10 mouse cellular contexts compared by ENCODE assay signal in the genomic region with DNA sequence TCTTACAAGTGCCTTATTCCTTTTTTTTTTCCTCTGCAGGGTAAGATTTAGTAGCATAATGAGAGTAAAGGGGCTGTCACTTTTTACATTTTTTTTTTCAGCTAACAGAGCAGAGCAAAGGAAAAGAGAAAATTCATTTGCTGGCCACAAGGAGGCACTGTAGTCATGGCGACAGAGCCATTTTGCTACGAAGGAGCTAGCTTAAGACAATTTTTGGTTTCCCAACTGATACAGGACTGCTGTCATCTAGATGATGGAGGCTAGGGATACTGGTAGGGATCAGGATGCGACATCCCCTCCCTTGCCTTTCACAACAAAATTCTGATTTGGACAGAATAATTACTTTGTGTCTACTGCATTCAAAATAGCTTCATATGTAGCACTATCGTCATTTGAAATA.
DNase-seq lines count a peak whose midpoint lies in the region; ATAC-seq and TF ChIP-seq lines count a peak whose summit lies in the region.
"Had no signal": no experiment of that assay in that cellular context is flagged by ENCODE, and none has a peak within 500 bp of the region (broad histone marks: within the 10 kb centered on the region; RNA-seq: fewer than 3 reads in every experiment).

No protein-coding gene starts in this region.

- H3K4me2 ChIP-seq in forebrain, postnatal 0 days (ENCODE audit: low read depth): no peak overlapping the region
- H3K4me2 ChIP-seq in liver, embryonic 12.5 days: no peak overlapping the region
- H3K4me2 ChIP-seq: hindbrain, embryonic 15.5 days; neural tube, embryonic 12.5 days had no signal

- H3K9ac ChIP-seq in forebrain, postnatal 0 days: no peak overlapping the region
- H3K9ac ChIP-seq in liver, adult 2 months (ENCODE audit: low read depth, low read length): no peak overlapping the region
- no peak overlapping the region for H3K9ac ChIP-seq in liver, embryonic 12.5 days
- H3K9ac ChIP-seq: hindbrain, embryonic 15.5 days; neural tube, embryonic 12.5 days had no signal

- no peak for TF ChIP-seq POLR2A in liver, adult 2 months (IDR thresholded peaks at IDR 0.05; ENCODE audit: extremely low read depth, insufficient read depth, low read length)

- 32% methylated on average over 4 of the region's 4 CpGs for WGBS in forebrain, postnatal 0 days
- WGBS in forebrain, embryonic 10.5 days: 50% methylated on average over 4 of the region's 4 CpGs
- 30% methylated on average over 4 of the region's 4 CpGs for WGBS in liver, adult 2 months
- WGBS in liver, embryonic 12.5 days (ENCODE audit: insufficient replicate concordance): 37% methylated on average over 4 of the region's 4 CpGs

- H3K4me1 ChIP-seq in forebrain, postnatal 0 days (ENCODE audit: insufficient read depth): no peaks in the 10 kb centered on the region
- no peaks in the 10 kb centered on the region for H3K4me1 ChIP-seq in forebrain, embryonic 10.5 days
- H3K4me1 ChIP-seq in liver, adult 2 months (ENCODE audit: control insufficient read depth, insufficient read depth, low read length): no peaks in the 10 kb centered on the region
- no peaks in the 10 kb centered on the region for H3K4me1 ChIP-seq in liver, embryonic 12.5 days
- H3K4me1 ChIP-seq: hindbrain, embryonic 15.5 days; neural tube, embryonic 12.5 days had no signal

- peak; percentile 70 for TF ChIP-seq CTCF in forebrain, postnatal 0 days (IDR thresholded peaks at IDR 0.05; ENCODE audit: low read depth)
- peak; percentile 34; the same call in 1 of the 2 replicates for TF ChIP-seq CTCF in liver, adult 2 months (IDR thresholded peaks at IDR 0.05; ENCODE audit: low read depth, low read length)

- H3K27ac ChIP-seq in forebrain, postnatal 0 days (ENCODE audit: low read depth, low read length): no peak overlapping the region
- H3K27ac ChIP-seq in forebrain, embryonic 10.5 days: no peak overlapping the region
- no peak overlapping the region for H3K27ac ChIP-seq in liver, adult 2 months (replicated peaks; ENCODE audit: insufficient read depth, low read depth, low read length)
- no peak overlapping the region for H3K27ac ChIP-seq in liver, embryonic 12.5 days
- H3K27ac ChIP-seq: hindbrain, embryonic 15.5 days; neural tube, embryonic 12.5 days had no signal

- DNase-seq in forebrain, postnatal 0 days: peak; percentile 53
- DNase-seq in forebrain, embryonic 10.5 days (ENCODE audit: extremely low spot score, low spot score): no peak
- peak; percentile 23 for DNase-seq in liver, adult 2 months (ENCODE audit: extremely low read depth, low read depth, low spot score)
- peak; percentile 39 for DNase-seq in adipocyte (ENCODE audit: low spot score)
- DNase-seq in lung, postnatal 10 days: peak; percentile 12
- no peak for DNase-seq in thymus, adult 18-20 months
- DNase-seq in ovary, postnatal 14 days (ENCODE audit: low spot score): no peak

- H3K79me2 ChIP-seq in liver, adult 2 months (ENCODE audit: control insufficient read depth, insufficient read depth, low read length): no peaks in the 10 kb centered on the region

- ATAC-seq in forebrain, postnatal 0 days: peak; percentile 56
- no peak for ATAC-seq in liver, embryonic 12.5 days

- H3K27me3 ChIP-seq in forebrain, postnatal 0 days (ENCODE audit: insufficient read depth, low read length): no peaks in the 10 kb centered on the region
- H3K27me3 ChIP-seq in forebrain, embryonic 10.5 days (ENCODE audit: poor library complexity, severe bottlenecking): peaks cover 12% of the 10 kb centered on the region
- H3K27me3 ChIP-seq in liver, adult 2 months (ENCODE audit: control insufficient read depth, insufficient read depth, low read length): no peaks in the 10 kb centered on the region
- H3K27me3 ChIP-seq in liver, embryonic 12.5 days (replicated peaks): no peaks in the 10 kb centered on the region
- H3K27me3 ChIP-seq: hindbrain, embryonic 15.5 days; neural tube, embryonic 12.5 days had no signal

- H3K36me3 ChIP-seq in forebrain, postnatal 0 days (ENCODE audit: insufficient read depth): no peaks in the 10 kb centered on the region
- peaks cover 8% of the 10 kb centered on the region for H3K36me3 ChIP-seq in forebrain, embryonic 10.5 days (replicated peaks)
- H3K36me3 ChIP-seq in liver, adult 2 months (ENCODE audit: control insufficient read depth, insufficient read depth, low read length): no peaks in the 10 kb centered on the region
- H3K36me3 ChIP-seq in liver, embryonic 12.5 days: no peaks in the 10 kb centered on the region
- H3K36me3 ChIP-seq: hindbrain, embryonic 15.5 days; neural tube, embryonic 12.5 days had no signal

- no peak overlapping the region for H3K4me3 ChIP-seq in forebrain, postnatal 0 days (ENCODE audit: low read depth, low read length)
- no peak overlapping the region for H3K4me3 ChIP-seq in forebrain, embryonic 10.5 days
- no peak overlapping the region for H3K4me3 ChIP-seq in liver, adult 2 months (ENCODE audit: insufficient read depth, low read depth, low read length)
- H3K4me3 ChIP-seq in liver, embryonic 12.5 days: no peak overlapping the region
- H3K4me3 ChIP-seq: hindbrain, embryonic 15.5 days; neural tube, embryonic 12.5 days had no signal

- no peaks in the 10 kb centered on the region for H3K9me3 ChIP-seq in forebrain, postnatal 0 days (ENCODE audit: low read length)
- no peaks in the 10 kb centered on the region for H3K9me3 ChIP-seq in forebrain, embryonic 10.5 days
- no peaks in the 10 kb centered on the region for H3K9me3 ChIP-seq in liver, embryonic 12.5 days (replicated peaks)
- H3K9me3 ChIP-seq: hindbrain, embryonic 15.5 days; neural tube, embryonic 12.5 days had no signal

Comparison
In these comparisons a context has a peak if more than half of its experiments do, and no peak if none do; other contexts are left out.
1. DNase-seq: peak in forebrain, postnatal 0 days (single experiment), liver, adult 2 months (single experiment), adipocyte (single experiment) and lung, postnatal 10 days (single experiment); none in forebrain, embryonic 10.5 days (single experiment), thymus, adult 18-20 months (0 of 2) and ovary, postnatal 14 days (single experiment).